Mouse (Mus musculus): ENCODE measurements around the gene Cks1b.

The Cks1b gene

DNA sequence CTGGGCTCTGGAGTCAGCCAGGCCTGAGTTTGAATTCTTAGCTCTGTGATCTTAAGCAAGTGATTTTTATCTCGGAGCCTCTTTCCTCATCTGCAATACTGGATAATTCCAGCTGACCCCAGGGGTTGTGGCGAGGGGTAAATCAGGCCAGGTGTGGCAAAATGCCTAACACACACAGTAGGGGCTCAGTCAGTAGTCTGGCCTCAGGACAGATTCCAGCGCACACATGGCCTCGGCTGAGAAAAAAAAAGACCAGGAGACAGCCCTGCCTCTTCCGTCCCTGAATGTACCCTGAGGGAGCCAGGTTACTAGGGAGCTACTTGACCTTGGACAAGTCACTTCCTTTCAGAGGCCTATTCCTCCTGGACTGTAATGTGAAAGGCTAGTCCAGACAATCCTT lies 35.2 kb downstream of the Cks1b start:
- DNase-seq (ENCODE audit: low read depth, low spot score) = no peak

DNA sequence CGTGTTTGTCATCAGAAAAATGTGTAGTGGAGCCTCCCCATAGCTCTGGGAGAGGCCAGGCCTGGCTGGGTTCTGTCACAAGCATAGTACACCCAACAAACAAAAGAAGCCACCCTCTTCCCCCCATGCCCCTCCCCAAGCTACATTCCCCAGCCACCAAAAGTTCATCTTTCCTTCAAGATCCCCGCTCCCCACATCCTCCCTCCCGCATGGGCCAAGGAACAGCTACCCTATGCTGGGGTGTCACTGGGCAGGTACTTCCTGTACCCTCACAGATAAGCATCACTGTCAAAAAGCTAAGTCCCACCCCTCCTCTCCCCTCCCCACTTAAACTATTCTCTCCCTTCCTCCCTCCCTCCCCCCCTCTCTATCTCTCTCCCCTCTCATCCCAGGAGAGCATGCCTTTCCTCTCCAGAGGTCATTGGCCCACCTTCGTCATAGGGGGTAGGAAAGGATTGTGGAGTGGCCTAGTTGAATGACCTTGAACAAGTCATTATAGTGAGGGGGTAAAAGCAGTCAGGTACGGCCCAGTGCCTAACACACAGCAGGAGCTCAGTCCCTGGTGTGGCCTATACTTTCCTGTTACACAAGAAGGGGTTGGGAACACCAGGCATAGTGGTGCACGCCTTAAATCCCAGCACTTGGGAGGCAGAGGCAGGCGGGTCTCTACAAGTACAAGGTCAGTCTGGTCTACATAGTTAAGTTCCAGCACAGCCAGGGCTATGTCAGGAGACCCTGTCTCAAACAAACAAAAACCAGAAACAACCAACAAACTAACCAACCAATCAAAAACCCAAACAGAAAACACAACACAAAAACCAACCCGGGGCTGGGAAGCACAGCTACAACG lies 35.9 kb downstream of the Cks1b start:
- DNase-seq (ENCODE audit: low read depth, low spot score) = no peak

- DNase-seq (ENCODE audit: low read depth, low spot score) = no peak
Observed at GRCm38 (mm10) chr3:89381233-89381632, 37.0 kb downstream of the Cks1b start.

DNA sequence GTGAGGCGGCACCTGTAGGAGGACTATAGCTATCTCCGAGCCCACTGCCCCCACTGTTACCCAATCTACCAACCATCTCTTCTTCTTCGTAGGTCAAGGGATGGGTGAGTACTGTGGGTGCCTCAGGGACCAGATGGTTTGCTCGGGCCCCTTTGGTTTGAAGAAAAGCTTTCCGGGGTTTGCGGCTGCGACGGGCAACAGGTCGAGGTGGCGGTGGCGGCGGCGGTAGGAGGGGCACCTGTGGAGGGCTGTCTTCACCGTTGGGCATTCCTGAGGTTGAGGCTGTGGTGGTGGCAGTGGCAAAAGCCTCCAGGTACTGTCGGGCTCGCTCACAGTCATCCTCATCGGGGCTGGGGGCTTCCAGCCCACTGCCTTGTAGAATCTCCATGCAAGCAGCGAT lies 37.5 kb downstream of the Cks1b start:
- no peak for DNase-seq (ENCODE audit: low read depth, low spot score)

DNA sequence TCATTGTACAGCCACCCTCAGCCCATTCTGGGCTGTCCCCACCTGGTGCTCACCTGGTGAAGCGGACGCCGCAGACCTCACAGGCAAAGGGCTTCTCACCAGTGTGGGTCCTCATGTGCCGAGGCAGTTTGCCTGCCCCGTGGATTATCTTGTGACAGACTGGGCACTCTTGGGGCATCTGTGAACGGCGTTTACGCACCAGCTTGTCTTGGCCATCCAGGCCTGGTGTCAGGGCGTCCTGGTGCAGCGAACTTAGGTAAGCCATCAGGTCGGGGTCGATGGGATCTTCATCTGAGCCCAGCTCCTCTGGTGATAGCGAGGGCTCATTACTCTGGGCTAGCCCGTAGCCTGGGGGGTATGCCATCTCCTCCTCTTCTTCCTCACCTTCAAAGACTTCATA lies 37.9 kb downstream of the Cks1b start:
- no peak for DNase-seq (ENCODE audit: low read depth, low spot score)

- DNase-seq (ENCODE audit: low read depth, low spot score) = no peak
Observed at GRCm38 (mm10) chr3:89379388-89380131, 38.6 kb downstream of the Cks1b start.

- peak; percentile 88 for DNase-seq (ENCODE audit: low read depth, low spot score)
Observed at GRCm38 (mm10) chr3:89378394-89379067, 39.7 kb downstream of the Cks1b start.

DNA sequence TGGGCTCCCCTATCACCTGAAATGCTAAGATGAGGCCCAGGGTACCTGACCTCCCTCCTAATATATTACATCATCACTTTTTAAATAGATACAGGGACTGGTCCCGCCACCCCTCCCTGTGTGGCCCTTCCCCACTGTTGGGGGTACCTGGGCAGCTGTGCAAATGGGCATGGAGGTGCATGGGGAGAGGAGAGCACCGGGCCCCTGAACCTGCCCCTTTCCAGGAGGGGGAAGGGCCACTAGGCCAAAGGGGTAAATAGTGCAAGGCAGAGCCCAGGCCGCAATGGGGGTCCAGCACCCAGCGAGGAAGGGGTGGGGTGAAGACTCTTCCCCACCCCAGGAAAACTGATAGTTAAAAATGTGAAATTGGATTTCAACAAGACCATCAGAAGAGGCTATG lies 40.4 kb downstream of the Cks1b start:
- DNase-seq (ENCODE audit: low read depth, low spot score) = no peak

DNA sequence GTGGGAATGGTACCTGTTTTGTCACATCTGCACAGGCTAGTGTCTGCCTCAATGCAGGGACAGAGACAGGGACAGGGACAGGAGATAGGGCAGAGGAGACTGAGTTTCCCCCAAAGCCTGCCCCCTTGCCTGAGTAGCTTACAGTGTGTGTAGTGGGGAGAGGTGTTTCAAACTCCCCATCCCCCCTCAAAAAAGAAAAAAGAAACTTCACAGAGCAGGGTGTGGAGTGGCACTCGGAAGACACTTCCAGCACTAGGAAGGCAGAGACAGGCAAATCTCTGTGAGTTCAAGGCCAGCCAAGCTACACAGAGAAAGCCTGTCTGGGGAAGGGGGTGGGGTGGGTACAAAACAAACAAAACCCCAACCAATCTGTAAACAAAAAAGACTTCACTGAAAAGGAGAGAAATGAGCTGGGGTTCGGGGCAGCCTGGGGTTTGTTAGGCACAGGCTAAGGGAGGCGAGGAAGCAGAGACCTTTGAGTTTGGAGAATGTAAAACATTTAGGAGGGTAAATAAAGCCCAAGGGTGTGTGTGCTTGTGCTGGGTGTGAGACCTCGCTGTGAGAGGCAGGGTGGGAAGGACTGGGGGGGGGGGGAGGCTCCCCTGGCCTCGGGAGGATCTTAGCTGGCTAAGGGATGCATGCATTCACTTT lies 44.5 kb downstream of the Cks1b start:
- no peak for DNase-seq (ENCODE audit: low read depth, low spot score)

- DNase-seq (ENCODE audit: low read depth, low spot score) = no peak
Observed at GRCm38 (mm10) chr3:89367338-89367737, 50.8 kb downstream of the Cks1b start.

GRCm38 (mm10) chr3:89365486-89366414 lies 52.4 kb downstream of the Cks1b start:
- no peak for DNase-seq (ENCODE audit: low read depth, low spot score)
